Mouse (Mus musculus): ENCODE data around the gene Gm21834. TPM values are rescaled to one million over a fixed set of nuclear protein-coding genes. Genes with fewer than 3 reads are reported as not detected.

Gene Gm21834
- not detected in 2 replicates for polyA plus RNA-seq (2015; fragmentation: Nextera tagmentation; extraction: Ambion mirVana)

DNA sequence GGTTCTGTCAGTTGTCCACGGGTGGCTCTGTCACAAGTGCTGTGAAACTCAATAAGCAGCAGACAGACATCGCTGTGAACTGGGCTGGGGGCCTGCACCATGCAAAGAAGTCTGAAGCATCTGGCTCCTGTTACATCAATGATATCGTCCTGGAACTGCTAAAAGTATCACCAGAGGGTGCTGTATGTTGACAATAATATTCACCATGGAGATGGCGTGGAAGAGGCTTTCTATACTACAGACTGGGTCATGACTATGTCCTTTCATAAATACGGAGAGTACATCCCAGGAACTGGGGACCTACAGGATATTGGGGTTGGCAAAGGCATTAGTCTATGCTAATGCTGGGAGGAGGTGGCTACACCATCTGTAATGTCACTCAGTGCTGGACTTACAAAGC lies at the start of gene Gm21834:
Gm21834 (minus strand) TSS at position 101 of the 400 bp plus-strand sequence.
- Histone ChIP-seq H3K9ac (no peak within 1 kb of the TSS), H3K4me1 (no peaks in the 10 kb centered on the region), H3K4me3 (replicated peaks) (no peak within 1 kb of the TSS), H3K27me3 (no peaks in the 10 kb centered on the region), H3K4me2 (no peak within 1 kb of the TSS), H3K9me3 (replicated peaks) (no peaks in the 10 kb centered on the region; the same call in 1 of the 2 replicates), H3K36me3 (no peaks in the 10 kb centered on the region), H3K27ac (no peak within 1 kb of the TSS)
- 88% methylated on average over 5 of the region's 5 CpGs for WGBS
- ATAC-seq (replicated peaks; ENCODE audit: low FRiP score): no peak

- Histone ChIP-seq H3K9me3 (replicated peaks) (no peaks in the 10 kb centered on the region), H3K36me3 (no peaks in the 10 kb centered on the region), H3K4me1 (no peaks in the 10 kb centered on the region), H3K4me3 (replicated peaks) (no peak overlapping the region), H3K4me2 (no peak overlapping the region), H3K9ac (no peak overlapping the region), H3K27ac (no peak overlapping the region), H3K27me3 (no peaks in the 10 kb centered on the region)
- 94% methylated on average over 1 of the region's 1 CpGs for WGBS
- ATAC-seq (replicated peaks; ENCODE audit: low FRiP score): no peak
Measured at GRCm38 (mm10) chr17:57788161-57788799, 46.3 kb upstream of the Gm21834 start.

DNA sequence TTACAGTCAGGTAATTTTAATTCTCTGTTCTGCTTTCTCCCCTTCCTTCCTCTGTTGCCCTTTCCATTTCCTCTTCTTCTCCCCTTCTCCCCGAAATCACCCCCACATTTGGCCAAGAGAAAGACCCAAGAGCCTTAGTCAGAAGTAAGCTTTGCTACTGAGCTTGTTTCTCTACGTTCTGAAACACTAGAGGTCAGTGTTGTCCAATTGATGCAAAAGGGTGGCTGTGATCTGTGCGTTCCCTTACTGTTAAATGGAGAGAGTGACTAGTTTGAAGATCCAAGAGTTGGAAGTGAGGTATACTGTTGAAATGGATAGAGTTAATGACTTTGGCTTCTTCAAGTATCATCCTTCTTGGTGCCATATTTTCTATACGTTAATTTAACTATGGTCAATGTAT lies 28.9 kb upstream of the Gm21834 start:
- H3K36me3 ChIP-seq: no peaks in the 10 kb centered on the region
- H3K9me3 ChIP-seq (replicated peaks): no peaks in the 10 kb centered on the region
- H3K4me2 ChIP-seq: no peak overlapping the region
- no peaks in the 10 kb centered on the region for H3K27me3 ChIP-seq
- H3K9ac ChIP-seq: no peak overlapping the region
- no peak for ATAC-seq (replicated peaks; ENCODE audit: low FRiP score)
- 19% methylated on average over 4 of the region's 4 CpGs for WGBS
- H3K27ac ChIP-seq: no peak overlapping the region
- no peak overlapping the region for H3K4me3 ChIP-seq (replicated peaks)
- no peaks in the 10 kb centered on the region for H3K4me1 ChIP-seq

- H3K27me3 ChIP-seq: no peaks in the 10 kb centered on the region
- no peaks in the 10 kb centered on the region for H3K36me3 ChIP-seq
- no peaks in the 10 kb centered on the region for H3K4me1 ChIP-seq
- peak; percentile 97 for ATAC-seq (replicated peaks; ENCODE audit: low FRiP score)
- no peaks in the 10 kb centered on the region for H3K9me3 ChIP-seq (replicated peaks)
- H3K4me3 ChIP-seq (replicated peaks): no peak within 1 kb of the TSS
- WGBS: 17% methylated on average over 26 of the region's 26 CpGs
- H3K9ac ChIP-seq: no peak within 1 kb of the TSS
- peak within 1 kb of the TSS; percentile 29 for H3K4me2 ChIP-seq
- H3K27ac ChIP-seq: no peak within 1 kb of the TSS
Measured at GRCm38 (mm10) chr17:57768622-57769610, 26.9 kb upstream of the Gm21834 start, which contains the start of gene Cntnap5c. TSS of gene Cntnap5c (plus strand) at chr17:57769570.

- no peak for ATAC-seq (replicated peaks; ENCODE audit: low FRiP score)
- Histone ChIP-seq H3K9me3 (replicated peaks) (no peaks in the 10 kb centered on the region), H3K27ac (no peak overlapping the region), H3K4me2 (no peak overlapping the region), H3K9ac (no peak overlapping the region), H3K4me1 (no peaks in the 10 kb centered on the region), H3K36me3 (no peaks in the 10 kb centered on the region), H3K4me3 (replicated peaks) (no peak overlapping the region), H3K27me3 (no peaks in the 10 kb centered on the region)
Measured at GRCm38 (mm10) chr17:57767306-57767705, 25.3 kb upstream of the Gm21834 start.

DNA sequence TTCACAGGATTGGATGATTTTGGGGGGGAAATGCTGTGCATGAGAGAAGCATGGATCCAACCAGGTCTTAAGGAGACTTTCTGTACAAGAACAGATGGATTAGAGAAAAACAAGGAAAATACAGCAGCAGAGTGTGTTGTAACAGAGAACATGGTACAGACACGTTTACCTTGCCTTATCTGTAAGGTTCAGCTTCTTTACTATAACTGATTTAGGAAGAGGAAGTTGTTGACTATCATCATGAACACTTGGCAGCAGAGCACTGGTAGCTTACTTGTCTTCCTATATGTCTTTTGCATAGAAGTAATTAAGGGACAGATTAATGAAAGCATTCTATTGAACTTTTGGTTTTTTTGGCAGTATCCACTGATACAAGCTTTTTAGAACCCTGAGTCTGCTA lies 16.0 kb upstream of the Gm21834 start:
- no peak overlapping the region for H3K27ac ChIP-seq
- H3K27me3 ChIP-seq: no peaks in the 10 kb centered on the region
- H3K4me3 ChIP-seq (replicated peaks): no peak overlapping the region
- H3K4me1 ChIP-seq: no peaks in the 10 kb centered on the region
- no peak for ATAC-seq (replicated peaks; ENCODE audit: low FRiP score)
- H3K9me3 ChIP-seq (replicated peaks): no peaks in the 10 kb centered on the region
- H3K9ac ChIP-seq: no peak overlapping the region
- 79% methylated on average over 1 of the region's 1 CpGs for WGBS
- no peaks in the 10 kb centered on the region for H3K36me3 ChIP-seq
- no peak overlapping the region for H3K4me2 ChIP-seq

GRCm38 (mm10) chr17:57694791-57695190 lies 47.2 kb downstream of the Gm21834 start:
- no peaks in the 10 kb centered on the region for H3K4me1 ChIP-seq
- 37% methylated on average over 3 of the region's 3 CpGs for WGBS
- no peak overlapping the region for H3K9ac ChIP-seq
- 0 out of 2 replicates have a peak, but pooled peaks have one; percentile 46 for ATAC-seq (replicated peaks; ENCODE audit: low FRiP score)
- H3K9me3 ChIP-seq (replicated peaks): no peaks in the 10 kb centered on the region
- H3K27ac ChIP-seq: no peak overlapping the region
- no peak overlapping the region for H3K4me3 ChIP-seq (replicated peaks)
- H3K4me2 ChIP-seq: no peak overlapping the region
- no peaks in the 10 kb centered on the region for H3K27me3 ChIP-seq
- H3K36me3 ChIP-seq: no peaks in the 10 kb centered on the region

Other genes with a start within 250 kb of the Gm21834 start
- not detected in 2 replicates for gene Vmn2r120, start 196.7 kb downstream of the Gm21834 start, polyA plus RNA-seq (2015; fragmentation: Nextera tagmentation; extraction: Ambion mirVana)
- gene Cntnap5c, start 27.4 kb upstream of the Gm21834 start, polyA plus RNA-seq (2015; fragmentation: Nextera tagmentation; extraction: Ambion mirVana): not detected in 2 replicates

Measured in kidney, embryonic 15.5 days (tissue).